Mouse (Mus musculus): Measurements from ENCODE around the gene Rpa2. TPM values are rescaled to one million over a fixed set of nuclear protein-coding genes. Genes with fewer than 3 reads are reported as not detected.

The Rpa2 gene
- total RNA-seq (2023), result 40.5 to 47.5 TPM (median 45.2 TPM) in 4 replicates

DNA sequence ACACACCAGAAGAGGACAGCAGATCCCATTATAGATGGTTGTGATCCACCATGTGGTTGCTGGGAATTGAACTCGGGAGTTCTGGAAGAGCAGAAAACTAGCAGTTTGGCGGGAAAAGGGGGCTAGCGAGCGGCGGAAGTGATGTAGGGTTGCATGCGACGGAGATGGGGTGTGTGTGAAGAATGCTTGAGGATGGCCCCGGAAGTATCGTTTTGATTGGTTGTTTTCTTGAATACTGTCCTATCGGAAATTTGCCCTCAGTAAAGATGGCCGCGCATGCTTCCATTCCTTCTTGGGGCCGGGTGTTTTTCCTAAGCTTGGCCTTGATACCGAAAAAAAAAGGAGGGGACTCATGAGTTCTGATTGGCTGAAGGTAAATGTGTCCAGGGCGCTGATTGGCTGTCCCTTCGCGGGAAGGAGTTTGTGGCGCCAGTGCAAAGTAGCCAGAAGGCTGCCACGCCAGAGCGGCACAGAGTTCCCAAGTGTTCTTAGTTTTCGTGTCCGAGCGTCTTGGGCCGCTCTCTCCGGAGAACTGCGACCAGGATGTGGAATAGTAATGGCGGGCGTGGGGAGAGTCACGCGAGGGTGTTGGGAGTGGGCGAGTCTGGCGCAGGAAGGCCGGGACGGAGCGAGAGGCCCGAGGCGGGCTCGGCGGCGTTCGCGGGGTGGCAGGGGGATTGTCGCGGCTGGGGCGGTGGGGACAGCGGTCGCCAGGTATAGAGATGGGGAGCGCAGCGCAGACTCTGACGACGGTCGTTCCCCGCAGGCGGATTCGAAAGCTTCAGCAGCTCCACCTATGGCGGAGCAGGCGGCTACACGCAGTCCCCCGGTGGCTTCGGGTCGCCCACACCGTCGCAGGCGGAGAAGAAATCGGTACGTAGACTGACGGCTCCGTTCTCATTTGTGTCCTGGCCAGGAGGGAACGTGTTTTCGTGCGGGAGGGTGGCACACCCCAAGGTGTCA is at the start of gene Rpa2:
TSS of gene Rpa2 (plus strand) at position 419 of the 963 bp plus-strand sequence.

DNA sequence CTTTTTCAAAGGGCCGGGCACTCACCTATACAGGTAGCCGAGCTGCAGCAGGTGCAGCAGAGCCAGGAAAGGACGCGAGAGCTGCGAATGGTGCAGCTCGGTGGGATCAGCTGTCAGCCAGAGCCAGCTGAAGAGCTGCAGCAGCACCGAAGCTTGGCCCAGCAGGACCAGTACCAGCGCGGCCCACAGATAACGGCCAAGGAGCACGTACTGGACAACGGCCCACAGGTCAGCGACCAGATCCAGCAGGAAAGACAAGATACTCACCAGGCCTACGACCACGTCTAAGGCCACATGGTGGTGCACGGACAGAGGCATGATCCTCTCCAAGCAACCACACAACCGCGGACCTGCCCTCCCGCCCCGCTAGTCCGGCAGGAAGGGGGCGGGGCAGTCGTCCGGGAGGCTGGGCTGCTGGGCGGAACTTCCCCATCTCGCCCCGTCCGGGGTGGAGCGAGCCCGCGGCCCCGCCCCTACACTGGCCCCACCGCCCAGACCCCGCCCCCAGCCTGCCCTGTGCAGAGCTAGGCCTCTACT is 35.9 kb upstream of the Rpa2 start, which contains the start of gene Xkr8:
TSS of gene Xkr8 (minus strand) at position 399 of the 537 bp plus-strand sequence.

DNA sequence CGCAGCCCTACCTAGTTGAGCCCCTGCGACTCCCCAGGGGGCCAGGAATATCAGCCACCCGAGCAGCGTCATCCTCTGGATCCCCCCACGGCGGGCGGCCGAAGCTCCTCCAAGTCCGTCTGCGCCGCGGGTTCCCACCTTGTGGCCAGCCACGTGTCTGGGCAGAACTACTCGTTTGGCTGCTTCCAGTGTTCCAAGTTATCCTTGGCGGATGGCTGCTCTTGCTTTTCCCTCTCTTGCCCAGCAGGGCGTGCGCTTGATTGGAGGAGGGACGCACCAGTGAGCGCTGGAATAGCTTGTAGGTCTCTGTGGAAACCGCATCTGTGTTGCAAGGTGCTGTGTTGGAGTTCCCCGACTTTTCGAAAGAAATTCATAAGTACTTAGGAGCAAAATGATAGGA is 11.2 kb upstream of the Rpa2 start, which contains the start of gene Smpdl3b:
TSS of gene Smpdl3b (minus strand) at position 279 of the 400 bp plus-strand sequence.

DNA sequence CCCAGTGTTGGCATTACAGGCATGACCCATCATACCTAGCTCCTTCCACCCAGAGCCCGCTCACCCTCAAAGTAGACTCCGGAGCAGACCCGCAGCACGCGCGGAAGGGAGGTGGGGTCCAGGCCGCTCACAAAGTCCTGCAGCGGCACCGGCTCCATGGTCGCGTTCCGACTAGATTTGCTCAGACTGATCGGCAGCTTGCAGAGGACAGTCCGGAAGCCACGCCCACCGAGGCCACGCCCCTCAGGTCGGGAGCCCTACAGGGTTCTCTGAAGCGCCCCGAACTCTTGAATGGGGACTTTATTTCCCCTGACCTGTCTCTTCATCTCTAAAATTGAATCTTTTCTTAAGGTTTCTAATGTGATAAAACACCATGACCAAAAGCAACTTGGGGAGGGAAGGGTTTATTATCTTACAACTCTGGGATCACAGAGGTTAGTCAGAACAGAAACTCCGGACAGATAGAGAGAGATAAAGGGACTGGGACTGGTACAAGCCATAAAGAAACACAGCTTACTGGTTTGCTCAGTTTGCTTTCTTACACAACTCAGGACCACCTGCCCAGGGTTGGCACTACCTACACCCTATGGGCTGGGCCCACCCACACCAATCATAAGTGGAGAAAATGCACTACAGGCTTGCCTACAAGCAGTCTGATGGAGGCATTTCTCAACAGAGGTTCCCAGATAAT is 28.2 kb downstream of the Rpa2 start, which contains the start of gene Themis2:
TSS of gene Themis2 (minus strand) at position 192 of the 691 bp plus-strand sequence.

Other genes with a start within 250 kb of the Rpa2 start
- gene Atpif1, start 234.7 kb upstream of the Rpa2 start, total RNA-seq (2023), result 55.2 to 65.4 TPM (median 56.6 TPM) in 4 replicates
- gene Dnajc8, start 232.8 kb upstream of the Rpa2 start, total RNA-seq (2023), result 92.2 to 111 TPM (median 104 TPM) in 4 replicates
- 1.0 to 1.8 TPM (median 1.1 TPM) in 4 replicates for gene Ptafr, start 204.3 kb upstream of the Rpa2 start, total RNA-seq (2023)
- 30.6 to 39.6 TPM (median 35.5 TPM) in 4 replicates for gene Eya3, start 129.3 kb upstream of the Rpa2 start, total RNA-seq (2023)
- gene Xkr8, start 35.8 kb upstream of the Rpa2 start, total RNA-seq (2023), result 1.3 to 2.7 TPM (median 2.6 TPM) in 4 replicates
- gene Smpdl3b, start 11.1 kb upstream of the Rpa2 start, total RNA-seq (2023), result 0.29 TPM in 1 of 4 replicates, not detected in the others
- gene Themis2, start 28.1 kb downstream of the Rpa2 start, total RNA-seq (2023), result 133 to 134 TPM (median 133 TPM) in 4 replicates
- gene Ppp1r8, start 74.8 kb downstream of the Rpa2 start, total RNA-seq (2023), result 37.8 to 45.2 TPM (median 42.5 TPM) in 4 replicates
- 17.7 to 21.1 TPM (median 19.6 TPM) in 4 replicates for gene Stx12, start 116.2 kb downstream of the Rpa2 start, total RNA-seq (2023)
- gene Fam76a, start 154.2 kb downstream of the Rpa2 start, total RNA-seq (2023), result 37.1 to 50.3 TPM (median 44.1 TPM) in 4 replicates
- gene Fgr, start 205.8 kb downstream of the Rpa2 start, total RNA-seq (2023), result 30.2 to 33.7 TPM (median 31.5 TPM) in 4 replicates
- 66.2 to 87.0 TPM (median 78.5 TPM) in 4 replicates for gene Ahdc1, start 242.9 kb downstream of the Rpa2 start, total RNA-seq (2023)